ENCODE assay signal across 13 mouse cellular contexts in the genomic region with DNA sequence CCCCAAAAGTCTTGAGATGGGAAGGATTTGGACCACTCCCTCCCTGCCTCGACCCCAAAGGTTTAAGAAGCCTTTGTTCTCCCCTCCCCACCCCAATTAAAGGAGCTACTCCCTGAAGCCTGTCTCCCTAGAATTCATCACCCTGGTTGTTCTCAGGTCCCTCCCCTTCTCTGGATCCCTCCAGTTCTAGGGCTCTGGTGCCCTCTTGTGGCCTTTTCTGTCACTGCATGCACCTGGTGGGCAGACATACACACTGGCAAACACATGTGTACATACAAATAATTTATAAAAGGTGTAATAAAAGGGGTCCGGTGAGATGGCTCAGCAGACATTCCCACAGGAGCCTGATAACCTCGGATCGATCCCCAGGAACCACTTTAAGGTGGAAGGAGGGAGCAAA. TPM values are rescaled to one million over a fixed set of nuclear protein-coding genes. Genes with fewer than 3 reads are reported as not detected.
A peak's percentile ranks its signal among the peaks of the same experiment; 100 is the strongest.
DNase-seq lines count a peak whose midpoint lies in the region; ATAC-seq and TF ChIP-seq lines count a peak whose summit lies in the region.
"Had no signal": no experiment of that assay in that cellular context is flagged by ENCODE, and none has a peak within 500 bp of the region (broad histone marks: within the 10 kb centered on the region; RNA-seq: fewer than 3 reads in every experiment).

No protein-coding gene starts in this region.

- H3K36me3 ChIP-seq in CH12.LX (replicated peaks in 1 of 2; ENCODE audit: control insufficient read depth in 1 of 2, insufficient read depth in 1 of 2, low read length in 1 of 2), result no peaks in the 10 kb centered on the region
- H3K36me3 ChIP-seq: embryonic facial prominence, embryonic 15.5 days; liver, embryonic 15.5 days had no signal

- H3K4me2 ChIP-seq in CH12.LX (ENCODE audit: insufficient read depth, low read depth, poor library complexity, severe bottlenecking), result no peak overlapping the region
- H3K4me2 ChIP-seq: embryonic facial prominence, embryonic 15.5 days; liver, embryonic 15.5 days had no signal

- H3K4me1 ChIP-seq in CH12.LX (ENCODE audit: control insufficient read depth in 1 of 2, insufficient read depth in 2 of 2), result peaks cover 11 to 29% of the 10 kb centered on the region in 2 experiments; a peak in 3 of 4 replicates
- H3K4me1 ChIP-seq: embryonic facial prominence, embryonic 15.5 days had no signal

- no peaks in the 10 kb centered on the region for H3K79me2 ChIP-seq in CH12.LX (replicated peaks; ENCODE audit: control insufficient read depth, extremely low read depth, insufficient read depth, poor library complexity, severe bottlenecking)

- dilution Hi-C loops in CH12.LX (cut with MboI; ENCODE audit: extremely low pct_ligation_motif_present, extremely low pct_unique_long_range_greater_than_20kb, low sequenced_read_pairs), result no loop called here

- TF ChIP-seq POLR2A in CH12.LX (IDR thresholded peaks at IDR 0.05; ENCODE audit: low read depth, low read length), result no peak

- TF ChIP-seq RAD21 in CH12.LX (IDR thresholded peaks at IDR 0.05; ENCODE audit: low read depth, low read length), result peak; percentile 48

- in situ Hi-C loops in CH12.LX (cut with MboI; ENCODE audit: low pct_ligation_motif_present, low pct_unique_long_range_greater_than_20kb, low sequenced_read_pairs), result no loop called here

- no peak for ATAC-seq in CD4-positive, CD25-positive, alpha-beta regulatory T cell, adult 4 months
- 0 out of 2 replicates have a peak, but pooled peaks have one; percentile 22 for ATAC-seq in erythroblast, adult 5-6 weeks (replicated peaks; ENCODE audit: low FRiP score, poor library complexity, severe bottlenecking)

- peak; percentile 34 for DNase-seq in CD4-positive, CD25-positive, alpha-beta regulatory T cell, adult 2 months (ENCODE audit: low read depth, low spot score)
- DNase-seq in layer of hippocampus, adult 2 months (ENCODE audit: low spot score in 2 of 2), result no peak
- no peak for DNase-seq in layer of hippocampus, postnatal 14 days (ENCODE audit: low spot score in 2 of 2)
- DNase-seq in CH12.LX (ENCODE audit: extremely low read depth), result peak; percentile 30
- DNase-seq in urinary bladder, postnatal 10 days (ENCODE audit: low spot score), result no peak
- no peak for DNase-seq in left cerebral cortex, adult 9 months (ENCODE audit: low spot score in 2 of 2)
- DNase-seq: kidney, adult 11 months; right cerebral cortex, postnatal 14 days had no signal

- no peak overlapping the region for H3K27ac ChIP-seq in layer of hippocampus, adult 2 months
- no peak overlapping the region for H3K27ac ChIP-seq in CH12.LX (ENCODE audit: insufficient read depth, low read depth)
- H3K27ac ChIP-seq: embryonic facial prominence, embryonic 15.5 days; liver, embryonic 15.5 days had no signal

- H3K4me3 ChIP-seq in layer of hippocampus, adult 2 months, result no peak overlapping the region
- H3K4me3 ChIP-seq in CH12.LX (replicated peaks in 1 of 3; ENCODE audit: low read depth in 2 of 3, low read length in 2 of 3, poor library complexity in 1 of 3), result no peak overlapping the region
- H3K4me3 ChIP-seq: embryonic facial prominence, embryonic 15.5 days; liver, embryonic 15.5 days had no signal

- TF ChIP-seq EP300 in CH12.LX (IDR thresholded peaks at IDR 0.05; ENCODE audit: low read length), result no peak

- no peak overlapping the region for H3K9ac ChIP-seq in CH12.LX (ENCODE audit: insufficient read depth, low read depth)
- H3K9ac ChIP-seq: embryonic facial prominence, embryonic 15.5 days; liver, embryonic 15.5 days had no signal

- peak; percentile 67 for TF ChIP-seq CTCF in layer of hippocampus, adult 2 months (conservative IDR thresholded peaks at IDR 0.05)
- TF ChIP-seq CTCF in CH12.LX (conservative IDR thresholded peaks at IDR 0.05 in 1 of 2, IDR thresholded peaks at IDR 0.05 in 1 of 2; ENCODE audit: low read depth in 2 of 2, low read length in 2 of 2), result peak; percentile 28 to 59; a peak in 2 of 4 replicates

- H3K27me3 ChIP-seq in CH12.LX (replicated peaks), result peaks cover 77% of the 10 kb centered on the region

- peaks cover 15% of the 10 kb centered on the region for H3K9me3 ChIP-seq in CH12.LX (replicated peaks; ENCODE audit: low read length)
- H3K9me3 ChIP-seq: embryonic facial prominence, embryonic 15.5 days; liver, embryonic 15.5 days had no signal

TF ChIP-seq in CH12.LX, 34 proteins besides CTCF, POLR2A, EP300 and RAD21:
- peak; percentile 23; the same call in 1 of the 2 replicates for TF ChIP-seq SMC3 (IDR thresholded peaks at IDR 0.05; ENCODE audit: low read depth, low read length)
- no peak for TF ChIP-seq USF1 (IDR thresholded peaks at IDR 0.05; ENCODE audit: low read depth, low read length)

RNA-seq across cellular contexts. Expression of gene Sdsl, which starts 8.3 kb away (rescaled TPM):
- not detected for polyA plus RNA-seq in CD4-positive, CD25-positive, alpha-beta regulatory T cell, adult 4 months (2017; shearing (Covaris generic))
- 1 to 10 TPM; 7.9 to 8.5 TPM for total RNA-seq in layer of hippocampus, adult 2 months (2021)
- total RNA-seq in layer of hippocampus, postnatal 14 days (2021), result 1 to 10 TPM; 7.1 to 8.7 TPM
- 1.8 and 4.0 TPM in 2 replicates for total RNA-seq in CH12.LX (2012; rRNA removed)
- not detected in 2 replicates for total RNA-seq in CH12.LX (2014; rRNA removed)
- 0.37 TPM in 1 of 2 replicates, not detected in the other for polyA plus RNA-seq in CH12.LX (2012; ENCODE audit: insufficient read length, low read depth)
- not detected in 2 replicates for total RNA-seq in erythroblast, adult 5-6 weeks (2015; ENCODE audit: low replicate concordance)
- 3.4 and 3.9 TPM in 2 replicates for total RNA-seq in erythroblast, adult 5-6 weeks (2017; ENCODE audit: low replicate concordance)

RNA-seq across cellular contexts. Expression of gene Sds, which starts 12.0 kb away (rescaled TPM):
- polyA plus RNA-seq in CD4-positive, CD25-positive, alpha-beta regulatory T cell, adult 4 months (2017; shearing (Covaris generic)), result not detected
- under 1 TPM in 1 of 2 experiments, not detected in 1; 0.31 TPM for total RNA-seq in layer of hippocampus, adult 2 months (2021)
- not detected for total RNA-seq in layer of hippocampus, postnatal 14 days (2021)
- total RNA-seq in CH12.LX (2012; rRNA removed) (not detected in 2 replicates), CH12.LX (2014; rRNA removed) (not detected in 2 replicates)
- 0.76 and 1.5 TPM in 2 replicates for polyA plus RNA-seq in CH12.LX (2012; ENCODE audit: insufficient read length, low read depth)
- not detected in 2 replicates for total RNA-seq in erythroblast, adult 5-6 weeks (2015; ENCODE audit: low replicate concordance)
- total RNA-seq in erythroblast, adult 5-6 weeks (2017; ENCODE audit: low replicate concordance), result not detected in 2 replicates
- polyA plus RNA-seq: embryonic facial prominence, embryonic 15.5 days; gonadal fat pad, adult 2 months had no signal

RNA-seq across cellular contexts. Expression of gene Lhx5, which starts 32.8 kb away (rescaled TPM):
- not detected for polyA plus RNA-seq in CD4-positive, CD25-positive, alpha-beta regulatory T cell, adult 4 months (2017; shearing (Covaris generic))
- under 1 TPM in 1 of 2 experiments, not detected in 1; 0.36 TPM for total RNA-seq in layer of hippocampus, adult 2 months (2021)
- under 1 TPM; 0.32 to 0.41 TPM for total RNA-seq in layer of hippocampus, postnatal 14 days (2021)
- total RNA-seq in CH12.LX (2012; rRNA removed) (not detected in 2 replicates), CH12.LX (2014; rRNA removed) (not detected in 2 replicates)
- polyA plus RNA-seq in CH12.LX (2012; ENCODE audit: insufficient read length, low read depth), result not detected in 2 replicates
- total RNA-seq in erythroblast, adult 5-6 weeks (2015; ENCODE audit: low replicate concordance), result not detected in 2 replicates
- not detected in 2 replicates for total RNA-seq in erythroblast, adult 5-6 weeks (2017; ENCODE audit: low replicate concordance)
- polyA plus RNA-seq: gonadal fat pad, adult 2 months; liver, embryonic 15.5 days had no signal

RNA-seq across cellular contexts. Expression of gene Plbd2, which starts 39.1 kb away (rescaled TPM):
- 1 to 10 TPM; 4.5 to 5.1 TPM for polyA plus RNA-seq in CD4-positive, CD25-positive, alpha-beta regulatory T cell, adult 4 months (2017; shearing (Covaris generic))
- 10 to 100 TPM; 62.6 to 66.0 TPM for total RNA-seq in layer of hippocampus, adult 2 months (2021)
- total RNA-seq in layer of hippocampus, postnatal 14 days (2021), result 10 to 100 TPM; 69.9 to 76.1 TPM
- 10.8 and 21.3 TPM in 2 replicates for total RNA-seq in CH12.LX (2012; rRNA removed)
- 7.1 and 9.0 TPM in 2 replicates for total RNA-seq in CH12.LX (2014; rRNA removed)
- polyA plus RNA-seq in CH12.LX (2012; ENCODE audit: insufficient read length, low read depth), result 24.3 and 28.8 TPM in 2 replicates
- 1.7 and 7.7 TPM in 2 replicates for total RNA-seq in erythroblast, adult 5-6 weeks (2015; ENCODE audit: low replicate concordance)
- total RNA-seq in erythroblast, adult 5-6 weeks (2017; ENCODE audit: low replicate concordance), result 1.4 and 3.8 TPM in 2 replicates

RNA-seq across cellular contexts. Expression of gene Slc8b1, which starts 46.6 kb away (rescaled TPM):
- 10 to 100 TPM in 1 of 2 experiments, 1 to 10 TPM in 1; 6.4 to 11.7 TPM for polyA plus RNA-seq in CD4-positive, CD25-positive, alpha-beta regulatory T cell, adult 4 months (2017; shearing (Covaris generic))
- total RNA-seq in layer of hippocampus, adult 2 months (2021), result 10 to 100 TPM in 1 of 2 experiments, 1 to 10 TPM in 1; 8.7 to 12.1 TPM
- 1 to 10 TPM; 7.9 to 8.4 TPM for total RNA-seq in layer of hippocampus, postnatal 14 days (2021)
- total RNA-seq in CH12.LX (2012; rRNA removed) (3.3 and 5.8 TPM in 2 replicates), CH12.LX (2014; rRNA removed) (3.2 and 3.6 TPM in 2 replicates)
- polyA plus RNA-seq in CH12.LX (2012; ENCODE audit: insufficient read length, low read depth), result 4.6 and 5.1 TPM in 2 replicates
- 14.2 and 17.1 TPM in 2 replicates for total RNA-seq in erythroblast, adult 5-6 weeks (2015; ENCODE audit: low replicate concordance)
- total RNA-seq in erythroblast, adult 5-6 weeks (2017; ENCODE audit: low replicate concordance), result 6.1 and 8.4 TPM in 2 replicates

Comparison
In these comparisons a context has a peak if more than half of its experiments do, and no peak if none do; other contexts are left out.
1. DNase-seq: peak in CD4-positive, CD25-positive, alpha-beta regulatory T cell, adult 2 months (single experiment) and CH12.LX (single experiment); none in layer of hippocampus, adult 2 months (0 of 2), layer of hippocampus, postnatal 14 days (0 of 2), urinary bladder, postnatal 10 days (single experiment) and left cerebral cortex, adult 9 months (0 of 2).